10 mouse cellular contexts compared by ENCODE assay signal in the genomic region with DNA sequence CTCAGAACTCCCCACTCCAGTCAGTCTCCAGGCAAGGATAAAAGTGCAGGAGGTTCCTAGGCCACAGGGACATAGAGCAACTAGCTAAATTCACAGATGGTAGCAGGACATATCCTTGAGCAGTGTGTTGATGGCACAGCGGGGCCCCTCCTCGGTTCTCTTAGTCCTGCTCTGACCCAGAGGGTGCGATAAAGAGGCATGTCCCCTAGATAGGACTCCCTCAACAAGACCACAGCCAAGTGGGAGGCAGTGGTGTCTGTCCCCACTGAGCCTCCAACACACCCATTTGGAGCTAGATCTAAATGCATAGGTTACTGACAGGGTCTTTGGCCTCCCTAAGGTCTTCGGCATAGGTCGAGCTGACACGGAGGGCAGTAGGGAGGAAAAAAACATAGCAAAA. TPM values are rescaled to one million over a fixed set of nuclear protein-coding genes. Genes with fewer than 3 reads are reported as not detected.
A peak's percentile ranks its signal among the peaks of the same experiment; 100 is the strongest.
DNase-seq lines count a peak whose midpoint lies in the region; ATAC-seq lines count a peak whose summit lies in the region.
"Had no signal": no experiment of that assay in that cellular context is flagged by ENCODE, and none has a peak within 500 bp of the region (broad histone marks: within the 10 kb centered on the region; RNA-seq: fewer than 3 reads in every experiment).

No protein-coding gene starts in this region.

- no peak for ATAC-seq in heart, embryonic 16.5 days (replicated peaks; ENCODE audit: extremely low read depth, insufficient read depth, low FRiP score)
- ATAC-seq in embryonic facial prominence, embryonic 15.5 days (ENCODE audit: insufficient number of reproducible peaks, low FRiP score, low TSS enrichment, low read depth), result no peak
- ATAC-seq in intestine, embryonic 15.5 days, result no peak
- ATAC-seq in neural tube, embryonic 14.5 days (ENCODE audit: low read depth), result 0 out of 2 replicates have a peak, but pooled peaks have one; percentile 10

- no peak overlapping the region for H3K9ac ChIP-seq in heart, embryonic 16.5 days (ENCODE audit: low read length)
- no peak overlapping the region for H3K9ac ChIP-seq in embryonic facial prominence, embryonic 15.5 days
- no peak overlapping the region for H3K9ac ChIP-seq in intestine, embryonic 15.5 days
- H3K9ac ChIP-seq in neural tube, embryonic 14.5 days (replicated peaks; ENCODE audit: low read depth, low read length), result peak overlapping the region; percentile 55; the same call in 1 of the 2 replicates
- H3K9ac ChIP-seq: liver, embryonic 14.5 days had no signal

- DNase-seq in heart, postnatal 10 days, result no peak
- DNase-seq in layer of hippocampus, adult 11-12 months (ENCODE audit: low spot score), result no peak
- DNase-seq in kidney, adult 11 months, result no peak
- DNase-seq in spleen, postnatal 10 days (ENCODE audit: low spot score in 2 of 2), result no peak

- no peak overlapping the region for H3K27ac ChIP-seq in heart, embryonic 16.5 days (ENCODE audit: low read length)
- H3K27ac ChIP-seq in embryonic facial prominence, embryonic 15.5 days (replicated peaks), result 0 out of 2 replicates have a peak overlapping the region, but pooled peaks have one; percentile 84
- 0 out of 2 replicates have a peak overlapping the region, but pooled peaks have one; percentile 9 for H3K27ac ChIP-seq in intestine, embryonic 15.5 days
- H3K27ac ChIP-seq in neural tube, embryonic 14.5 days (ENCODE audit: low read depth, low read length), result no peak overlapping the region
- H3K27ac ChIP-seq: liver, embryonic 14.5 days had no signal

- H3K36me3 ChIP-seq in heart, embryonic 16.5 days (ENCODE audit: control insufficient read depth, insufficient read depth), result no peaks in the 10 kb centered on the region
- H3K36me3 ChIP-seq in embryonic facial prominence, embryonic 15.5 days, result no peaks in the 10 kb centered on the region
- H3K36me3 ChIP-seq in intestine, embryonic 15.5 days, result no peaks in the 10 kb centered on the region
- no peaks in the 10 kb centered on the region for H3K36me3 ChIP-seq in neural tube, embryonic 14.5 days (ENCODE audit: control insufficient read depth, insufficient read depth, low read length)

- no peak overlapping the region for H3K4me3 ChIP-seq in heart, embryonic 16.5 days (ENCODE audit: low read length)
- H3K4me3 ChIP-seq in embryonic facial prominence, embryonic 15.5 days (replicated peaks), result no peak overlapping the region
- H3K4me3 ChIP-seq in intestine, embryonic 15.5 days (replicated peaks), result peak overlapping the region; percentile 2; the same call in 1 of the 2 replicates
- no peak overlapping the region for H3K4me3 ChIP-seq in neural tube, embryonic 14.5 days (ENCODE audit: low read depth, low read length)

- no peaks in the 10 kb centered on the region for H3K9me3 ChIP-seq in heart, embryonic 16.5 days (replicated peaks; ENCODE audit: control insufficient read depth, low read length)
- H3K9me3 ChIP-seq in embryonic facial prominence, embryonic 15.5 days (replicated peaks), result no peaks in the 10 kb centered on the region
- no peaks in the 10 kb centered on the region for H3K9me3 ChIP-seq in intestine, embryonic 15.5 days
- no peaks in the 10 kb centered on the region for H3K9me3 ChIP-seq in neural tube, embryonic 14.5 days (ENCODE audit: control insufficient read depth, low read length)

- H3K4me2 ChIP-seq in heart, embryonic 16.5 days (ENCODE audit: low read depth, low read length), result peak overlapping the region; percentile 74
- peak overlapping the region; percentile 83 for H3K4me2 ChIP-seq in embryonic facial prominence, embryonic 15.5 days (replicated peaks)
- peak overlapping the region; percentile 80 for H3K4me2 ChIP-seq in intestine, embryonic 15.5 days (replicated peaks)
- peak overlapping the region; percentile 90; the same call in 1 of the 2 replicates for H3K4me2 ChIP-seq in neural tube, embryonic 14.5 days (ENCODE audit: low read depth, low read length)

- 17% methylated on average over 6 of the region's 6 CpGs for WGBS in heart, embryonic 16.5 days
- 21% methylated on average over 6 of the region's 6 CpGs for WGBS in embryonic facial prominence, embryonic 15.5 days
- WGBS in intestine, embryonic 15.5 days, result 23% methylated on average over 6 of the region's 6 CpGs
- WGBS in neural tube, embryonic 14.5 days, result 15% methylated on average over 6 of the region's 6 CpGs

- peaks cover 28% of the 10 kb centered on the region for H3K27me3 ChIP-seq in heart, embryonic 16.5 days (ENCODE audit: control insufficient read depth, insufficient read depth, low read length)
- H3K27me3 ChIP-seq in embryonic facial prominence, embryonic 15.5 days, result 0 out of 2 replicates have a peak, but pooled peaks cover 3% of the 10 kb centered on the region
- H3K27me3 ChIP-seq in intestine, embryonic 15.5 days (replicated peaks), result peaks cover 8% of the 10 kb centered on the region; the same call in 1 of the 2 replicates
- H3K27me3 ChIP-seq in neural tube, embryonic 14.5 days (ENCODE audit: control insufficient read depth, insufficient read depth, low read length), result 0 out of 2 replicates have a peak, but pooled peaks cover 3% of the 10 kb centered on the region

- peaks cover 9% of the 10 kb centered on the region; the same call in 1 of the 2 replicates for H3K4me1 ChIP-seq in heart, embryonic 16.5 days (ENCODE audit: control insufficient read depth, insufficient read depth, low read length)
- H3K4me1 ChIP-seq in embryonic facial prominence, embryonic 15.5 days, result peaks cover 25% of the 10 kb centered on the region
- H3K4me1 ChIP-seq in intestine, embryonic 15.5 days (replicated peaks), result peaks cover 18% of the 10 kb centered on the region
- H3K4me1 ChIP-seq in neural tube, embryonic 14.5 days (ENCODE audit: control insufficient read depth, insufficient read depth, low read length), result peaks cover 10% of the 10 kb centered on the region

- intact Hi-C loops in heart, postnatal 10 days (cut with DNase I), result loop anchor here (2.0 to 10.0 kb wide), 2 partner anchors 61 to 129 kb away; partner anchors contain the start of gene Mterf4

RNA-seq across cellular contexts. Expression of gene Crocc2, which starts 7.3 kb away (rescaled TPM):
- polyA plus RNA-seq in heart, embryonic 16.5 days (2015; fragmentation: Nextera tagmentation; extraction: Ambion mirVana), result 0.38 and 0.95 TPM in 2 replicates
- under 1 TPM; 0.19 to 0.37 TPM for total RNA-seq in heart, postnatal 10 days (2021)
- 2.8 and 5.8 TPM in 2 replicates for polyA plus RNA-seq in embryonic facial prominence, embryonic 15.5 days (2015; fragmentation: Nextera tagmentation; extraction: Ambion mirVana)
- 0.04 and 0.13 TPM in 2 replicates for polyA plus RNA-seq in intestine, embryonic 15.5 days (2015; fragmentation: Nextera tagmentation; extraction: Ambion mirVana)
- 0.08 and 0.14 TPM in 2 replicates for polyA plus RNA-seq in neural tube, embryonic 14.5 days (2014; fragmentation: Nextera tagmentation; extraction: Ambion mirVana)

RNA-seq across cellular contexts. Expression of gene 2310007B03Rik, which starts 15.1 kb away (rescaled TPM):
- 0.75 and 2.1 TPM in 2 replicates for polyA plus RNA-seq in heart, embryonic 16.5 days (2015; fragmentation: Nextera tagmentation; extraction: Ambion mirVana)
- not detected for total RNA-seq in heart, postnatal 10 days (2021)
- 18.3 and 21.8 TPM in 2 replicates for polyA plus RNA-seq in embryonic facial prominence, embryonic 15.5 days (2015; fragmentation: Nextera tagmentation; extraction: Ambion mirVana)
- 8.7 and 10.4 TPM in 2 replicates for polyA plus RNA-seq in intestine, embryonic 15.5 days (2015; fragmentation: Nextera tagmentation; extraction: Ambion mirVana)
- polyA plus RNA-seq in neural tube, embryonic 14.5 days (2014; fragmentation: Nextera tagmentation; extraction: Ambion mirVana), result not detected in 2 replicates
- total RNA-seq: heart, postnatal 4 days had no signal

RNA-seq across cellular contexts. Expression of gene Agxt, which starts 40.8 kb away (rescaled TPM):
- polyA plus RNA-seq in heart, embryonic 16.5 days (2015; fragmentation: Nextera tagmentation; extraction: Ambion mirVana), result not detected in 2 replicates
- not detected for total RNA-seq in heart, postnatal 10 days (2021)
- polyA plus RNA-seq in embryonic facial prominence, embryonic 15.5 days (2015; fragmentation: Nextera tagmentation; extraction: Ambion mirVana), result 0.11 TPM in 1 of 2 replicates, not detected in the other
- 0.59 and 0.62 TPM in 2 replicates for polyA plus RNA-seq in intestine, embryonic 15.5 days (2015; fragmentation: Nextera tagmentation; extraction: Ambion mirVana)
- polyA plus RNA-seq in neural tube, embryonic 14.5 days (2014; fragmentation: Nextera tagmentation; extraction: Ambion mirVana), result not detected in 2 replicates
- total RNA-seq: heart, postnatal 4 days had no signal

RNA-seq across cellular contexts. Expression of gene Sned1, which starts 59.8 kb away (rescaled TPM):
- polyA plus RNA-seq in heart, embryonic 16.5 days (2015; fragmentation: Nextera tagmentation; extraction: Ambion mirVana), result 3.6 and 4.5 TPM in 2 replicates
- 10 to 100 TPM; 11.4 to 17.6 TPM for total RNA-seq in heart, postnatal 10 days (2021)
- 14.4 and 16.0 TPM in 2 replicates for polyA plus RNA-seq in embryonic facial prominence, embryonic 15.5 days (2015; fragmentation: Nextera tagmentation; extraction: Ambion mirVana)
- polyA plus RNA-seq in intestine, embryonic 15.5 days (2015; fragmentation: Nextera tagmentation; extraction: Ambion mirVana), result 2.8 and 4.4 TPM in 2 replicates
- 2.8 and 9.6 TPM in 2 replicates for polyA plus RNA-seq in neural tube, embryonic 14.5 days (2014; fragmentation: Nextera tagmentation; extraction: Ambion mirVana)

Comparison
In these comparisons a context has a peak if more than half of its experiments do, and no peak if none do; other contexts are left out.
1. H3K27ac ChIP-seq: peak in embryonic facial prominence, embryonic 15.5 days (single experiment) and intestine, embryonic 15.5 days (single experiment); none in heart, embryonic 16.5 days (single experiment) and neural tube, embryonic 14.5 days (single experiment).
2. Peak in every context shown above with its lines, with median percentiles within 50 percentile points of each other: H3K4me2 ChIP-seq.